Mouse (Mus musculus): ENCODE measurements around the gene Itih2.

Gene Itih2

DNA sequence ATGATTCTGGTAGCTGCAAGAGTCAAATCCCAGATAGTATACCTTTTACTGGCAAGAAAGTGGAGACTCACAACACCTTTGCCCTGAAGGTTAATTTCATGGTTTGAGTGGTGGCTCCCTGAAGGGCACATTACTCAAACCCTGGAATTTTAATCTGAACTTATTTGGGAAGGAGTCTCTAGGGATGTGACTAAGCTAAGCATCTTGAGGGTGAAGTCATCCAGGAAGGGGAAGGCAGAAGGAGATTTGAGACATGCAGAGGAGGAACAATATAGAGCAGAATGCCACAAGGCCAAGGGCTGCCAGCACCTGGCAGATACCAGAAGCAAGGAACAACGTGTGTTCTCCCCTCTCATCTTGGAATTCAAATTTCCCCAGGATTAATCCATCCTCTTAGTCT lies 12.4 kb downstream of the Itih2 start:
- no peak for DNase-seq (ENCODE audit: low spot score)

DNA sequence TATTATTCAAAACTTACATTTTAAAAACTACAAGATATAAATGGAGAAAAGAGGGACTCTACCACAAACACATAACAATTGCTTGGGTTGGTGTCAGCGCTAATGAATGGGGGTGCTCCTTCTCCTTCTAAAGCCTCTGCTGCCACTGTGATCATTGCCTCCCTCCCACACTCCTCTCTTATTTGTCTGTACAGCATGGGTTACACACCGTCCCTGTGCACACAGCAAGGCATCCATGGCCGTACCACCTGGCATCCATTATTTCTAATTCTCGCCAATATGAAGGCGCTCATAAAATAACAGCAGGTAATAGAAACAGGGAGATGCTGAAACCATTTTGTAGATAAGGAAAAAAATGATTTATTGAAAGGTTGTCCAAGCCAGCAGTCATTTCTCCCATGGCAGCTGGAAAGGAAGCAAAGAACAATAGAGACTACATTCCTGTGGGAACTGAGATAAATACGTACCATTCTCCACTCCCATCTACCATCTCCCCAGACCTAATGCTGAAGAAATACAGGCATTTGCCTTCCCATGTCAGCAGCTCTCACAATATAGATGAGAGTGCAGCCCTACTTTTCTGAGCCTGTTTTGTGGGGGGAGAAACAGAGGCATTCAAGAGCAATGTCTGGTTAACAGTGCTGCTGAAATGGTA lies 22.5 kb downstream of the Itih2 start:
- DNase-seq (ENCODE audit: low spot score): no peak

DNA sequence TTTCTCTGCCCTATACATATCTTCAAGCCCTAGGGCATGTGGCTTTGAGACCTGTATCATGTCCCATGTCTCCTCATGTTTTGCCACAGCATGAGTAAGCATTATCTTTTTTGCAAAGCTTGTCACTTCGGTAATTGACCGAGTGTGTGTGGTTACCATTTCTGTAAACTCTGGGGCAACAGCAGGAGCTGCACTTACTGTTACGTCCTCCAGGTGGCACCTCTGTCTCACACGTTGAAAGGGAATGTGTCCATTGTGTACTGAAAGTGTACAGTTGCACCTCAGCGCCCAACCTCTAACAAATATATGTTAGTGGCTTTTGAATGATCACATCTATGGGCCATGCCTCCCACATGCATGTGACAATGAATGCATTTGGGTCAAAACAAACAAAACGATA lies 30.0 kb downstream of the Itih2 start:
- peak; percentile 78 for DNase-seq (ENCODE audit: low spot score)

DNA sequence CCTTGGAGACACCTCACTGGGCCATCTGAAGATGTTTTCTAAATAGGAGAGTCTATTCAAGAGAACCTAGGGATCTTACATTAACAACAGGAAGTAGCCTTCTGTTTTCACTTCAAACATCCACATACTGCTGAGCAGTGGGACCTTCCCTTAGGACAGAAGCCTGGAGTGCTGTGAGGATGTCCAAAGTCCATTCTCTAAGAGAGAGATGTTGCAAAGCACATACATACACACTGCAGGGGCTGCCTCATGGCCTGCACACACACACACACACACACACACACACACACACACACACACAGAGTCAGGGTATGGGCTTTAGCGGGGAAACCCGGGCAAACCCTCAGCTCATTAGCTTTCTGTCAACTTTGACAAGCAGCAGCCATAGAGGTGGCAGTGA lies 30.7 kb downstream of the Itih2 start:
- no peak for DNase-seq (ENCODE audit: low spot score)

DNA sequence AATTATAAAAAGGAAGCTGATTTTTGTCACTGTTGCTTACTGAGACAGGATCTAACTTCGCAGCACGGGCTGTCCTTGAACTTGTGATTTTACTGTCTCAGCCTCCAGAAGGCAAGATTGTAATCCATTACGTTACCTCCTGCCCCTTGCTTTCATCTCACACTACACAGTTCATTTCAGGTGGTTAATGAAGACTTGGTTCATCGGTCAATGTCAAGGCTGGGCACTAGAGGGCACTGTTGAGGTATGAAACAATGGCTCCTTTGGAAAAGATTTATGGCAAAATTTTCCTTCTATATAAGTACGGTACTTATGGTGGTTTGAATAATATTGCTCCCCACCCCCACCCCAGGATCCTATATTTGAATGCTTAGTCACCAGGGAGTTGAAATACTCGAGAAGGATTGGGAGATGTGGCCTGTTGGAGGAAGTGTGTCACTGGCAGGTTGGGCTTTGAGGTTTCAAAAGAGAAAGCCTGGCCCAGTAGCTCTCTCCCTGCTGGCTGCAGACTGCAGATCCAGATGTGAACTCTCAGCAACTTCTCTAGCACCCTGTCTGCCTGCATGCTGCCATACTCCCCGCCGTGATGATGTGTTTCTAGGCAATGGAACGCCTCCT lies 32.5 kb downstream of the Itih2 start:
- DNase-seq (ENCODE audit: low spot score): peak; percentile 72

DNA sequence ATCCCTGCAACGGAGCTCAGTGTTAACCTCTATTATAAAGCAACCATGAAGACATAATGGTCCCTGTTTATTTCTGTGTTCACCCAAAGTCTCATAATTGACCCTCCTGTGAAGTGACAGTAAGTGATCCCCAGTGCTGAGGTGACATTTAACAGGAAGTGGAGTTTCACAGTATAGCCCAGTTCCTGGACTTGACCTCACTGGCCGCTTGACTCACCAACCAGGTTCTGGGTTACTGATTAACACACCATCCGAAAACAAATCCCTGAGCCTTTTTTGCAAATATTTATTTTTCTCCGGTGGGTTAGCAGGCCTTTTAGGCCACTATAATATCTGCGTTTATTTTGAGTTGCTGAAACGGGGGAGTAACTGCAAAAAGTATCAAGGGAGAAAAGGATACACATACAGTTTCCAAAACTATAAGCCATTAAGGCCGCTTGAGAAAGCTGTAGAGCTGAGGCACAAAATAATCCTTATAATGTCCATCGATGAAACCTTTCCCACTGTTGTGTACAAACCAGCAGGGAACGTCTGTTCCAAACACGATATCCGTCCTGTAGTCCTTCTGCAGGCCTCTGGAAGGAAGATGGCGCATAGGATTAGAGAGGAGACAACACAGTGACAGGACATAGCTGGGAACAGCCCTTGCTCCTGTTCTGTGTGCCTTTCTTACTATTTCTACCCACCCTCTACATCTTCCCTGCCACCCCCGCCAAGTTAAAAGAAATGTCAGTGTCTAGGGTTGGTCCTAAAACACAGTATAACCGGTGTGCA lies 36.7 kb downstream of the Itih2 start:
- no peak for DNase-seq (ENCODE audit: low spot score)

DNA sequence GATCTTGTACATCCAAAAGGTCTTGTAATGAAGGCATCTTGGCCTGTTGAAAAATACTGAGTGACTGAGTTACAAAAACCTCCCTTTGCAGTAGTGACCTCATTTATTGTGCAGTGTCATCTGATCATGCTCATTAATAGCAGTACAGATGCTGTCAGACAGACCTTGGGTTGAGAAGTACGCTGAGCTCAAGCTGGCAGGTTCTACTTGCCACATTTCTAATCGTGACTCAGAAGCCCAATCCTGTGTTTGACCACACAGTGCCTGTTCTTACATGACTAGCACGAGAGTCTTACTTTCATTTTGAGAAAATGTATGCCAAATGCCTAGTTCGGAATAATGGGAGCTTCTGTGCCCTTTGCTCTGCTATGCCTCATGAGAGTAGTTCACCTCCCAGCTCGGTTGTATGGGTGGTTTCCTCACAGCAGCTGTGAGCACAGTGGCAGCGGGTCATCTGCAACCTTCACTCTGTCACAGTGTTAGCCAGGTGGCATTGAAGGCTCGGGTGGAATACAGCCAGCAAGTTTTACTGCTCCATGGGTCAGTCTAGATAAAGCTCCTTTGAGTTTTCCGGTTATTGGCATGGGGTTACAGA lies 43.8 kb downstream of the Itih2 start:
- DNase-seq (ENCODE audit: low spot score): no peak

DNA sequence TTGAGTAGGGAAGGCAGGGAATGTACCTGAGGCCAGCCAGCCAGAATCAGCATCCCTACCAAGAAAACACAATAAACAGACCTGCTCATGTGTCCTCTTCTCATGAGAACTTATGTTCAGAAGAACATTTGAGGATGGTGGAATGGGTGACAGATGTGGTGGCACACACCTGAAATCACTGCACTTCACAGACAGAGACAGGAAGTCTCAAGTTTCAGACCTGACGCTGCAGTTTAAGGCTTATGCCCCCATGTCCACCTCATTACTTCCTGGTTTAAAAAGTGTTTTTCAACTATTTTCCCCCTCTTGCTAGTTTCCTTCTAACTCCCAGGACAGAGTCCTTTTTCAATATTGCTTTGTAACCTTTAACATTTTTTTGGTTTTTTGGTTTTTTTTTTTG lies 48.5 kb downstream of the Itih2 start:
- no peak for DNase-seq (ENCODE audit: low spot score)

DNA sequence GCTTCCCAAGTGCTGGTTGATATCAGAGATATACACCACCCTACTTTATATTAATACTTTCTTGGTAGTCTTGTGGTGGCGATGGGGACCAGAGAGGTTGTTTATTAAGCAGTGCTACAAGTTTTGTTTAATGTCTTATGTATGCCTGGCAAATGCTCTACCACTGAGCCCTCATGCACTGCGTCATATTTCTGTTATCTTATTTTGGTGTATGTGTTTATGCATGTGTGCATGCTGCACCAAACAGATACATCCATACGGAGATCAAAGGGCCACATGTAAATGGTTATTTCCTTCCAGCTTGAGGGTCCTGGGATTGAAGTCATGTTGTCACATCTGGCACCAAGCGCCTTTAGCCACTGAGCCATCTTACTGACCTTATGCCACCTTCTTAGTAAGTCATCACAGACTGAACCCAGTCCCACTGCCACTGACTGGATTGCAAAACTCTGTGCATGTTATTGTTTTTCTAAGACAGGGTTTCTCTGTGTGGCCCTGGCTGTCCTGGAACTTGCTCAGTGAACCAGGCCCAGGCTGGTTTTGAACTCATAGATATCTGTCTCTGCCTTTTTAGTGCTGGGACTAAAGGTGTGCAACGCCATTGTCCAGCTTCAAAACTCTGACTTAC lies 49.6 kb downstream of the Itih2 start:
- DNase-seq (ENCODE audit: low spot score): no peak

DNA sequence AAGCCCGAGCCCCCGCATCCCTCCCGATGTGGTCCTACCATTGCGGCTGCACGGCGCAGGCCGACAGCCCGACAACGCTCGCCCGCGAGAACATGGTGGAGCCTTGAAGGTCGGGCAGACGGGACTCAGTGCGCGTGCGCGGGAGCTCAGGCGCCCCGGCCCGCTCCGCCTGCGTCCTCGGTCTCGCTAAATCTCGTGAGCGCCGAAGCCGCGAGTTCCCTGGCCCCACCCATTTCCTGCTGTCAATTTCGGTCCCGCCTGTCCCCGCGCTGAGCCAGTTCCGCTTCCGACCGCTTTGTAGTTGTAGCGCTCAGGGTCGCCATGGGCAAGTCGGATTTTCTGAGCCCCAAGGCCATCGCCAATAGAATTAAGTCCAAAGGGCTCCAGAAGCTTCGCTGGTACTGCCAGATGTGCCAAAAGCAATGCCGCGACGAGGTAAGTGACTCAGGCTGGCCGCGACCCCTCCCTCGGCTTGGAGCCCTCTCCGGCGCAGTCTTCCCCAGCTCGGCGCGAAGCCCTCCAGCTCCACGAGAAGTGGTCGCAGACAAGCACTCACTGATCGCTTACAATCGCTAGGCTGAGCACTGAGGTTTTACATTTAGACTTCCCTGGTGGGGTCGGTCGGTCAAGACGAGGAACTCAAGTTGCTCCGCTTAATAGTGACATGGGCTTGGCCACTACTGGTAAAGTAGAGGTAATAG lies 50.7 kb downstream of the Itih2 start, which contains the start of the genes Atp5c1 and Kin:
Gene Atp5c1 (minus strand): TSS at position 201 of the 701 bp plus-strand sequence.
Gene Kin (plus strand): TSS at position 284 of the 701 bp plus-strand sequence.
- DNase-seq (ENCODE audit: low spot score): peak; percentile 99

DNA sequence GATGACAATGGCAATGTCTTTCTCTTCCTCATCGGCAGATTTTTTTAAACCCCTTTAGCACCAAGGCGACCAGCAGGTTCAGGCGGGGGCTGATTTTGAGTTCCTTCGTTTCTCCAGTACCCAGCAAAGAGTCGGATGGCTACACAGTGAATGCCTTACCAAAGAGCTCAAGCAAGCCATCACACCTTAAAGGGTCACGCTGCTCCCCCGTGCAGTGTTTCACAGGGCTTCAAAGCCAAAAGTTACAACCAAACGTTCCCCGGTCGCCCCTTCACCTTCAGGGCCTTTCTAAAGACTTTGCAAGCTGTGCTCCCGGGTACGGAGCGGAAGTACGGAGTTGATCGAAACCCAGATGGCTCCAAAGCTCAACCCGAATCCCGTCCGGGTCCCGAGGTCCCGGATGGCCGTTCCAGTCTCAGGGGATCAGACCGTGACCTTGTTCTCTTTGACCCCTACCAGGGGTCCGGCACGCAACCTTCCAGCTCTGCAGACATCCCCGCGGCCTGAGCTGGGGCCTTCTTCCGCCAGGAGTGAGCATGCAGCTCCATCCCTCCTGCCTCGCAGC lies 51.4 kb downstream of the Itih2 start:
- DNase-seq (ENCODE audit: low spot score): no peak

DNA sequence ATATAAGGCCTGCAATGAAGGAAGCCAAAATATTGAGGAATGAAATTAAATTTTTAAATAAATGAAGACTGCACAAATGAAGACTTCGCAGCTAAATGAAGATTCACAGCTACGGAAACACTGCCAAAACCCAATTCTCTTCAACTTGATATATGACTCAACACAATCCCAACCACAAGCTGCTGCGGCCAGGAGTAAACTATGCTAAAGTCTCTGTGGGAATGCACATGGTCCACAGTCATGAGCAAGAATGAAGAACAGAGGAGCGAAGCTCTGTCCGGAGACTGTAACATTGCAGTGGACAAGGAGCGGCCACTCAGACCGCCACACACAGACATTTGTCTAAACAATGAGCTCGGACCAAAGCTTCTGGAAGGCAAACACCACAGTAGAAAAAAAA lies 54.5 kb downstream of the Itih2 start:
- DNase-seq (ENCODE audit: low spot score): no peak

DNA sequence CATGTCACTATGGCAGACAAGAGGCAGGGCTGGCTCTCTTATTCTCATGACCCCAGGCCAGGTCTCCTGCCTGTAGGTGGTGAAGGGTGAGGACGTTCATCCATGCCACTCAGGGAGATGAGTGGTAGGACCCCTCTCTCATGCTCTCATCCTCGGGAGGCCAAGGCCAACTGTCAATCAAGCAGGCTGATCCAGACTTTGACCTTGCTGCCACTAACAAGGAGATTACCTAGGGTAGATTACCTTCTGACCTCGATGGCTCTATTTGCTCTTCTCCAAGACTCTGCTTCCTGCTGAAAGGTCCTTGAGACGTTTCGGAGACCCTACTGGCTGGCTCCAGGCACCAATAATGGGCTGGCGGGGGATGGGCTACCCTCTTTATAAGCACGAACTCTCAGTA lies 56.7 kb downstream of the Itih2 start:
- DNase-seq (ENCODE audit: low spot score): no peak

DNA sequence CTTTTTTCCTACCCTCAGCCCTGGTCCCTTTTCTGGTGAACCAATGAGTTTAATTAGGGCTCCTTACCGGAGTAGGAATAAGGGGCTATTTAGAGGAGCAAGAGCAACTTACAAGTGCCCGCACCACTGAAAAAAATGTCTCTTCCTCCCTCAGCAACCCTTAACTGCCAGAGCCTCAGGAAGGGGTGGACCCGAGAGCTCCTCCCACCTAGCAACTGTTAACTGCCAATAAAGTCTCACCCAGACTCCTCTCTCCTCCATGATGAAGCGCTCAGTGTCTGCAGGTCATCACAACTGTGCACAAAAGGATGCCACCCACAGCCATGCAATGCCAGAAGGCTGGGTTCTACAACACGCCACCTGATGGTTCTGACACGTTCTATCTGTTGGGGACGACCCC lies 59.4 kb downstream of the Itih2 start:
- DNase-seq (ENCODE audit: low spot score): no peak

DNA sequence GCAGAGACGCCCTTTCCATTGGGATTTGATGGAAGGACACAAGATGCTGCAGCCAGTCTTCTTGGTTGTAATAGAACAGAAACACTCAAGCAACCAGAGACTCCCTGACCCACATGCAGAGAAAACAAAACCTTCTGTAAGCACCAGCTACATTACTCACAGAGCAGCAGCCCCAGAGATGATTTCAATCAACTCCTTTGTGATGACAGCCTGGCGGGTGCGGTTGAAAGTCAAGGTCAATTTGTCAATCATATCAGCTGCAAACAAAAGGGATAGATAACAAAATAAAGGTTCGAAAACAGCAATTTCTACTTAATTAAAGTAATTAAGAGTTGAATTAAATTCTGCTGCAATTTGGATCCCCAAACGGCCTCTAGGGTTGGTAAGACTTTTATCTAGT lies 72.4 kb downstream of the Itih2 start:
- no peak for DNase-seq (ENCODE audit: low spot score)

DNA sequence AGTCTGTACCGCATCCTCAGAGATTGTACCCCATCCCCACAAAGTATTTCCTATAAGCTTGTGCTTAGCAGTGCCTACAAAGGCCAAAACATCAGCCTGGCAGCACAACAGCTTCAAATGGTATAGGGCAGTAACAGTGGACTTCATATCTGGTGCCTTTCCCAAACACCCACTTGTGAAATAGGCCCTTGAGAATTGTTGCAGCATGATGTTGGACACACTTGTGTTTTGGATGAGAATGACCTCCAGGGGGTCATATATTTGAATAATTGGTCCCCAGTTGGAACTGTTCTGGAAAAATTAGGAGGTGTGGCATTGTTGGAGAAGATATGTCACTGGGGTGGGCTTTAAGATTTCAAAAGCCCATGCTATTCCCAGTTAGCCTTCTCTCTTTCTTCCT lies 79.2 kb downstream of the Itih2 start:
- no peak for DNase-seq (ENCODE audit: low spot score)

DNA sequence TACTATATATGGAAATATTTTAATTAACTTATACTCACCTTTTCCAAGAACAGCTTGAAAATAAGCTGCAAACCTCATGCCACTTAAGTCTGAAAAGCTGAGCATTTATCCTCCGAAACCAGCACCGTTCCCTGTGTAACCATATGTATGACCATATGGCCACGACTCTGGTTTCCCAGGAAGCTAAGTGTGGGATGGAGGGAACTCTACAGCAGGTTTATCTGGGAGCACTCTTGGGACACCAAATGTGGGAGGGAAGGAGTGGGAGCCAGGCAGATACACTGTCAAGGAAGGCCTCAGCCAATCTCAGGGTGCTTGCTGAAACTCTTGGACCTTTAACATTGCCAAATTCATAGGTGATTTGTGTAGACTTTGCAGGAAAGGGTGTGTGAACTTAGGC lies 80.3 kb downstream of the Itih2 start:
- DNase-seq (ENCODE audit: low spot score): no peak

DNA sequence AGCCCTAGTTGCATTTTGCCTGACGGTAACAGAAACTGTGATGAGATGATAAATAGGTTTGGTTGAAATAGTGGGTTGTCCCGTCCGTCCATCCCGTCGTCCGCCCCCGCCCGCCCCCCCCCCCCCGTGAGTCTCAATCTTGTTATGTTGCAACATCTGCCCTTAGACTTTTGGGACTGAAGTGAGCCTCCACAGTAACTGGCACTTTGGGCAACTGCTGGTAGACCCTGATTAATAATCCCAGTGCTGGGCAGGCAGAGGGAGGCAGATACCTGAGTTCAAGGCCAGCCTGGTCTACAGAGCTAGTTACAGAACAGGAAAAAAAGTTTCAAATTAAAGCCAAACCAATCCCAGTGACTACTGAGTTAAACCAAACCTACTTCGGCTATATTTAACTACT lies 81.7 kb downstream of the Itih2 start:
- DNase-seq (ENCODE audit: low spot score): no peak

DNA sequence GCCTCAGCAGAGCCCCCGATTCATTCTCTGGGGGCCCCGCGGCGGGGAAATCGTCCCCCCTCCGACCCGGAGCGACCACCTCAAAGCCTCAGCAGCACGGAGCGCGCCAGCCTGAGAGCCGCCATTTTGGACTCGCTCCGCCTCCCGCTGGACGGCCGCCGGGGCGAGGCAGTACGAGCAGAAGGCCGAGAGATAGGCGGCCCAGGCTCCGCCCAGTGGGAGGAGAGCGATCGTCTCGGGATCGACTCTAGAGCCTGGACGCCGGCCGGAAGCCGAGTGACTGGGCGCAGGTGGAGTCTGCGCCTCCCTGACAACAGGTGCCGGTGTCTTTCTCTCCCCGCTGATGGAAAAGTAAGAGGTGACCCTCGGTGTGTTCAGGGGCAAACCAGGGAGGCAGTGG lies 82.7 kb downstream of the Itih2 start, which contains the start of gene Taf3:
Gene Taf3 (minus strand): TSS at position 136 of the 400 bp plus-strand sequence.
- peak; percentile 96 for DNase-seq (ENCODE audit: low spot score)

DNA sequence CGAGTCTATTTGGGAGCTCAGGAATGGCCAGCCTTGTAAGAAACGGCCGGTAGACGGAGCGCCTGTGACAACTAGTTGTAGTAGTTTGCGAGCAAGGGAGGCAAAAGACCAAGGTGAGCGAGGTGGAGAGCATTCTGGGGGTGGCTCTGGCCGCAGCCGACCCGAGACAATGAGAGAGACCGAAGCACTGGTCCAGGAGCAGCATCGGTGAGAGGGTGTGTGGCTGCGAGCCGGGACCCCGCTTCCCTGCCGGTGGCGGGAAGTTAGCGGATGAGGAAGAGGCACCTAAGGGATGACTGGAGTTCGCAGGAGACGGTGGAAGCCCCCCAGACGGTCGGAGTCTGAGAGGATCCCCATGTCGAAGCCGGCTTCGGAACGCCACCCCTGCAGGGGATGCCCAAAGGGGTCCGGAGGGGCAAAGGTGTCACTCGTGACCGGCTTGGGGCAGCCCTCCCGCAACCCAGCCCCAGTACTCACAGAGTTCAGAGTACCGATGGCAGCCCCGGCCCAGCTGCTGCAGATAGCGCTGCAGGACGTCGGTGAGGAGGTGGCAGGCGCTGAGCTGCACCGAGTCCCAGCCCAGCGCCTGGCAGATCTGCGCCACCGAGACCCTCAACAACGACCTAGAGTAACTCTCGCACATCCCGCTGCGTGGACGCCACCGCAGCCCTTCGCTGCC lies 83.3 kb downstream of the Itih2 start:
- DNase-seq (ENCODE audit: low spot score): peak; percentile 62
